Mouse (Mus musculus) neutrophil, adult 59 days (primary cell): ENCODE data around the gene Slc35e2. TPM values are rescaled to one million over a fixed set of nuclear protein-coding genes. Genes with fewer than 3 reads are reported as not detected.

Experiments
- total RNA-seq, 2 experiments: library from RNA; stranded (reverse); gene quantifications; 1 replicate in 1 of 2; 2 replicates in 1 of 2; pipeline ENCODE4 v1.2.4; 2023

Slc35e2 gene
- 10 to 100 TPM; 15.3 to 15.9 TPM for total RNA-seq

DNA sequence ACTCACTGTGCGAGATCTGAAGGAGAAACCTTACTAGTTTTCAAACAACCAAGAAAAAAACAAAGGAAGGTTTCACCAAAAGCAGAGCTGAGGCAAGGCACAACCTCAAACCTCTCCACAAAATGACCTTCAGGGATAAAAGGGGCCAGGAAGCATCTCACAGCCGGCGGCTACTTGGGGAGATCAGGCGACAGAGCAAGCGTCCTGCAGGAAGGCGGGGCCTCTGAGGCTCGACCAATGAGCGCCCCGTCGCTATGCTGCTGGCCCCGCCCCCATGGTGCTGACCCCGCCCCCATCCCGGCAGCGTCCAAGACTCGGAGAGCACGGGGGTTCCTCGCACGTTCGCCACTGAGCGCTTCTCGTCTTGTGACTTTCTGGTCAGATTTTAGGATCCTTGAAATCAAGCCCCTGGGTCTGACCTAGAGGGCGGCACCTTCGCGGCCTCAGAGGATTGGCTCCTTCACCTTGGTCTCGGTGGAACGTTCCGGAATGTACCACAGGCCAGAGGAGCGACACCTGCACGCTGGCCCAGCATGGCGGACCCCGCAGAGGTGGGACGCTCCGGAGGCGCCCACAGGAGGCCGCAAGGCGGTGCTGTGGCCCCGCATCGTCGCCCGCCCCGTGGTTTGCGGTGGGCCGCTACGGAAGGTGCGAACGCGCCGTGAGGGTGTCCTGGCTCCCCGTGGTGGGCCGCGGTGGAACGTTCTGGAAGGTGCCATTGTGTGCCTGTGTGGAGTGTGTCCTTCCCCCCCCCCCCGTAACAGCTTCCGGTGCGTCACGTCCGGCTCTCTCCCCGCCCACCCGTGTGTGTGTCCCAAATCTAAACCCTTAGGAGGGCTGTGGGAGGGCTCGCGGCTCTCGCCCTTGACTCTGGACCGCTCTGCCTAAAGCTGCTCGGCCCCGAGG is at the start of gene Slc35e2:
TSS of gene Slc35e2 (plus strand) at position 326 of the 906 bp plus-strand sequence.

DNA sequence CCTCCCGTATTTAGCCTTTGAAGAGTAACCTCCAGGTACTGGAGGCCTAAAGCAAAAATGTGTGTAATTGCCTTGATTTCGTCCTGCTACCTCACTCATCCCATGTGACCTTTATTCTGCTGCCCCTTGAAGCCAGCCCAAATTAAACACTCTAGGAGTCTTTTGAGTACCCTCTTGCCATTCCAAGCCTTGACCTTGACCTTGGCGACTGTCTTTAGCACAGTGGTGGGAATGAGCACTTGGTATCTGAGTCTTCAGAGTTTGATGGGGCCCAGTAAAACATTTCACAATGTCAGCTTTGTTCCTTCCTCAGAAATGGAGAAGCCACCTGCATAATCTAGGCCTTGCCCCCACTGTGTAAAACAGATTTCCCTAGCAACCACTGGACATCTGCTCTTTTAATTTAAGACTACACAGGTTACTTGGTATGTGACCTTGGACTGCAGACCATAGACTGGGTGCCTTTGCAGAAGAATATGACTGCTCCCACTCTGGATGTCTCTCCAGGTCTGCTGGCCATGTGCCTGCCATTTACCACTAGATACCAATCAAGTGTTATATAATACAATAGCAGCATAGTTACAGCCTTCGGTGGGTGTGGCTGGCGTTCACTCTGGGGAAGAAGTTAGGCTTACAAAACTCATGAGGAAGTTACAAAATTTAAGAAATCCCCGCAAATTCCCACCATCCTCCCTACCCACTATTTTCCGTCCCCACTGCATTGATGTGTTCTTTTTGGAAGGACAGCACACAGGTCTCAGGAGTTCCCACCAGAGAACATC is 39.4 kb upstream of the Slc35e2 start, which contains the start of gene Nadk:
TSS of gene Nadk (plus strand) at position 718 of the 782 bp plus-strand sequence.

DNA sequence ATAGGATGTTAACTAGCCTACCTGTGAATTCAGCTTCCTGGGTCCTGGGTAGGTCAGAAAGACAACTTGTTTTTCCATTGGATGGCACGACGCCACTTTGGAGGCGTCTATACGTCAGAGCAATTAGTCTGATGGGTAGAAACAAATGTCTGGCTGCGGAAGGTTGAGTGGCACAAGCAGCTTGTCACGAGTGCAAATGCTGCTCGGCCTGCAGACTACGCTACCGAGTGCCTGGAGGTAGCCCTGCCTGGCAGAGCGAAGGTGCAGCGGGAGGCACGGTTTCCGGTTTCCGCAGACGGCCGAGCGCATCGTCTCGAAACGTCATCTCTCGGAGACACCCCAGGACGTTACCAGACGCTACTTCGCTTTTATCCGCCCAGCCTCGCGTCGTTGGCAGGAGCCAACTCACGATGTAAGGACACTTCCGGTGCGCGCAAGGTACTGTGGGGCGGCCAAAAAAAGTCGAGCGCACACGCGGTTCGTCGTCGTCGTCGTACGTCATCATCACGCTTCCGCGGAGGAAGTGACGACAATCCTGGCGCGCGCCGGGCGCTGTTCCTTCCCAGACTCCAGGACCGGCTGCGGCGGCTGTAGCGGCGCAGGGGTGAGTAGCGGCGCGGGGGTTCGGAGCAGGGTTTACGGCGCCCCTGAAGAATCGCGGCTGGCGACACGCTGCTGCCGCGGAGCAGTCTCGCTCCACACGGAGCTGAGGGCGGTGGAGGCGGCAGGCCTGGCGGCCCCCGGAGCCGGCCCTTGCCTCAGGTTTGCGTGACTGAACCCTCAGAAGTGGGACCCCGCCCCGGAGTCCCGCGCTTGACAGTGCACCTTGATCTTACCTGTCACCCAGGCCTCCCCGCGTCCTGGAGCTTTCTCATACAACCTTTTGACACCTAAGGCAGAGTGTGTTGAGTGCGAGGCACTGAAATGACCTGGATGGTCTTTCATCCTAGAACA is 23.4 kb downstream of the Slc35e2 start, which contains the start of gene Cdk11b:
TSS of gene Cdk11b (plus strand) at position 517 of the 954 bp plus-strand sequence.

DNA sequence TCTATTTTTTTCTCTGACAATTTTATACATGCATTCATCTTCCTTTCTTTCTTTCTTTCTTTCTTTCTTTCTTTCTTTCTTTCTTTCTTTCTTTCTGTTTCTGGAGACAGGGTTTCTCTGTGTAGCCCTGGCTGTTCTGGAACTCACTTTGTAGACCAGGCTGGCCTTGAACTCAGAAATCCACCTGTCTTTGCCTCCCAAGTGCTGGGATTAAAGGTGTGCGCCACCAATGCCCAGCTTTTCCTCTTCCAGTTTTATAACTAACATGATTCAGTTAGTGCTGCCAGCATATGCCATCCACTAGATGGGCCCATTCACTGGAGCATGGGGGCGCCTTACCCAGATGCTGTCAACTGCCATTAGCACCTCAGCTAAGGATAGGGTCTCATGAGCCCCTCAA is 44.1 kb downstream of the Slc35e2 start, which contains the start of gene Gm10563:
TSS of gene Gm10563 (minus strand) at position 101 of the 400 bp plus-strand sequence.

DNA sequence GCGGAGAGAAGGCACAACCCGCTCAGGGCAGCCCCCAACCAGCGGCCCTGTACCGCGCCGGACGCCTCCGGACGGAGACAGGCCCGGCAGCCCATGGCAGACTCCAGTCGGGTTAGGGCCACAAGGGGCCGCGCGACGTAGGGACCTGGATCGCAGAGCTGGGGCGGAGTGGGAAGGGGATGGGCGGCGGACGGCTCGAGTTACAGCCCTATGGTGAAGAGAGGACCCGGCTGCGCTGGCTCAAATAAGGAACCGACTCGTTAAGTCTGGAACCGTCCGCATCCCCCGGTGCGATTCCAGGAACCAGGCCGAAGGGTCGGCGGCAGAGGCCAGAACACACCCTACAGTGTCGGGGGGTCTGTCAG is 51.9 kb downstream of the Slc35e2 start, which contains the start of gene Mmp23:
TSS of gene Mmp23 (minus strand) at position 299 of the 365 bp plus-strand sequence.

DNA sequence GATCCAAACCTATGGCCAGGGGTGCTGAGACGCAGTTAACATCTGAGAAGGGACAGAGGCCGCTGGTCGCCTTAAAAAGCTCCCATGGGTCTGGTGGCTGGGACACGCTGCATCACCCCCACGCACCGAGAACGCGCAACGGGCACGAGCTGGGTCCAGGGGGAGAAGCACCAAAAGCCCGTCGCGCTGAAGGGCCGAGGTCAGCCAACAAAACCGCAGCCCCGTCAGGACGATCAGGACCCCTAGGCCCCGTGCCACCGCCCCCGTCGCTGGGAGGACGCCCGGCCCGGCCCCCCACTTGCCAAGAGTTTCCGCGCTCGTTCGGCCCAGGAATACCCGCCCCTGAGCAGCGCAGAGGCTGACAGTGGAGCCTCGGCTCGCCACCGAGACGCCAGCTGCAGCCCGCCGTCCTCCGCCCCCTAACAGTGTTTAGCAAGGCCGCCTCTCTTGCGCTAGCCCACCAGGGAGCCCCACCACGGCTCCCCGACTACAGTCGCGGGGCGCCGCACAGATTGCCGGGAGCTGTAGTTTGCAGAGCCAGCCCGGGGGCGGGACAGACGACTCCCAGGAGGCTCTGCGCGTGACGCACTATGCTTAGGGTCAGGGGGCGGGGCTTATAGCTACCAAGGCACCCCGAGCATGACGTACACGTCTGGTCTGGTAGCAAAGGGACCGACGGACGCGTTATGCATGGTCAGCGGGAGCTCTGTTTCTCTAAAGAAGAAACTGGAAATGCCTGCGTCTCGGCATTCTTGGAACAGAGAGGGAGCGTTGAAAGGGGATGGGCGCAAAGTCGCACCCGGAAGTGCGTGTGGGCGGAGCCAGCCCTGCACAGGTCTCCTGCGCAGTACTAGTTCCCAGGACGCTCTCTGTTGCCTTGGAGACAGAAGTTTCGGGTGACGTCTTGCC is 67.7 kb downstream of the Slc35e2 start, which contains the start of gene Mib2:
TSS of gene Mib2 (minus strand) at position 510 of the 909 bp plus-strand sequence.

Other genes with a start within 250 kb of the Slc35e2 start
- under 1 TPM; 0.26 to 0.33 TPM for gene Prkcz, start 240.1 kb upstream of the Slc35e2 start, total RNA-seq
- gene Gabrd, start 203.3 kb upstream of the Slc35e2 start, total RNA-seq, result not detected
- under 1 TPM; 0.31 to 0.33 TPM for gene Cfap74, start 192.2 kb upstream of the Slc35e2 start, total RNA-seq
- gene Tmem52, start 132.3 kb upstream of the Slc35e2 start, total RNA-seq, result not detected
- 100 to 1,000 TPM; 247 to 260 TPM for gene Gnb1, start 110.1 kb upstream of the Slc35e2 start, total RNA-seq
- 100 to 1,000 TPM; 370 to 381 TPM for gene Nadk, start 39.0 kb upstream of the Slc35e2 start, total RNA-seq
- 100 to 1,000 TPM; 142 to 143 TPM for gene Cdk11b, start 23.4 kb downstream of the Slc35e2 start, total RNA-seq
- not detected for gene Gm10563, start 44.0 kb downstream of the Slc35e2 start, total RNA-seq
- gene Mmp23, start 52.0 kb downstream of the Slc35e2 start, total RNA-seq, result 1 to 10 TPM in 1 of 2 experiments, under 1 TPM in 1; 0.64 to 1.2 TPM
- 10 to 100 TPM; 37.6 to 40.6 TPM for gene Mib2, start 67.8 kb downstream of the Slc35e2 start, total RNA-seq
- gene Fndc10, start 92.9 kb downstream of the Slc35e2 start, total RNA-seq, result under 1 TPM; 0.90 to 1.00 TPM
- gene Ssu72, start 103.4 kb downstream of the Slc35e2 start, total RNA-seq, result 10 to 100 TPM; 95.1 to 95.2 TPM
- under 1 TPM; 0.44 to 0.51 TPM for gene Tmem240, start 133.4 kb downstream of the Slc35e2 start, total RNA-seq
- 10 to 100 TPM; 10.7 to 13.0 TPM for gene Atad3a, start 159.7 kb downstream of the Slc35e2 start, total RNA-seq
- not detected for gene Vwa1, start 173.3 kb downstream of the Slc35e2 start, total RNA-seq
- not detected for gene Tmem88b, start 184.5 kb downstream of the Slc35e2 start, total RNA-seq
- gene Ankrd65, start 189.0 kb downstream of the Slc35e2 start, total RNA-seq, result under 1 TPM in 1 of 2 experiments, not detected in 1; 0.40 TPM
- gene Mrpl20, start 201.5 kb downstream of the Slc35e2 start, total RNA-seq, result 10 to 100 TPM; 49.7 to 50.7 TPM
- gene Ccnl2, start 211.1 kb downstream of the Slc35e2 start, total RNA-seq, result 100 to 1,000 TPM; 131 to 142 TPM
- gene Aurkaip1, start 229.9 kb downstream of the Slc35e2 start, total RNA-seq, result 100 to 1,000 TPM in 1 of 2 experiments, 10 to 100 TPM in 1; 81.0 to 100 TPM
- under 1 TPM in 1 of 2 experiments, not detected in 1; 0.78 TPM for gene Mxra8, start 238.3 kb downstream of the Slc35e2 start, total RNA-seq
- 10 to 100 TPM; 49.5 to 53.3 TPM for gene Dvl1, start 246.0 kb downstream of the Slc35e2 start, total RNA-seq